Mouse (Mus musculus) urinary bladder, adult 18-20 months (tissue): ENCODE results near the gene Nid2.
A peak's percentile ranks its signal among the peaks of the same experiment; 100 is the strongest.

ENCODE experiments used
- DNase-seq, 2 experiments: peaks; one replicate each; pipeline ENCODE4 v3.0.0; 2022; ENCODE audit warnings: low spot score in 2 of 2, mixed read lengths in 2 of 2

Nid2 gene

GRCm38 (mm10) chr14:19744876-19745275, 6.2 kb upstream of the Nid2 start:
- no peak for DNase-seq

- DNase-seq: no peak
Observed at GRCm38 (mm10) chr14:19746232-19746631, 4.8 kb upstream of the Nid2 start.

- DNase-seq: no peak
Observed at GRCm38 (mm10) chr14:19746731-19747130, 4.3 kb upstream of the Nid2 start.

GRCm38 (mm10) chr14:19749743-19750142, 1.3 kb upstream of the Nid2 start:
- DNase-seq: no peak

DNA sequence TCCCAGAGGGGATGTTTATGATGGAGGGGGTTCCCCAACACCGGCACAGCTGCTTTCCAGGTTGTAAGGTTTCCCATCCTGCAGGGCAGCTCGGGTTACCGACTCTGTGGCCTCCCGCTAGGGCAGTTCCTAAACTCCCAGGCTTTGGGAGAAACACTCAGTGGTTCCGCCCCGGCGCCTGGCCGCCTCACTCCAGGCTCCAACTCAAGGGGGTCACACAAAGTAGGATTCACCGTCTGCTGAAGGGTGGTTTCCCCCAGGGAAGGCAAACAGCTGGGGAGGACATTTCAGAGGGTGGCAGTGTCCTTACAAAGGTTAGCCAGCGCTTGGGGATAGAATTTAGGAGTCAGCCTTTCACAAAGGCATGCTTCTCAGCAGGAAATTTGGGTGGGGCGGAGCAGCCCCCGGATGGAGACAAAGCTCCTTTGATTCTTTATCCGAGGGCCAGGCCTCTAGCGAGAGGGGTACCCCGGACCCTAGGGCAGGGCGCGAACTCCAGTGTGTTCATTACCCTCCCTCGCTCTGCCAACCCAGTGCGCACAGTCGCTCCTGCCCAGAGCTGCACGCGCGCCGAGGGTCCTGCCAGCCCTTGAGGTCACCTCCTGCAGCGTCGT, 547 bp upstream of the Nid2 start:
- no peak for DNase-seq

DNA sequence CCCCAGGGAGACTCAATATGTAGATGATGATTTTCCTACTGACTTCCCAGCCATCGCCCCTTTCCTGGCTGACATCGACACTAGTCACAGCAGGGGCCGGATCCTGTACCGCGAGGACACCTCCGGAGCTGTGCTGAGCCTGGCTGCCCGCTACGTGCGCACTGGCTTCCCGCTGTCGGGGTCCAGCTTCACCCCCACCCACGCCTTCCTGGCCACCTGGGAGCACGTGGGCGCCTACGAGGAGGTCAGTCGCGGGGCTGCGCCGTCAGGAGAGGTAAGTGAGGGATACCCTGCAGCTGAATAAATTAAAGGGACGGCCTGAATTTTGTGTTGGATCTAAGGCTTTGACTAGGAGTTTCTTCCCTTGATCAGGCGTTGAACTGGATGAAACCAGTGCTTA, 1.2 kb downstream of the Nid2 start:
- no peak for DNase-seq

GRCm38 (mm10) chr14:19759277-19760193, 8.5 kb downstream of the Nid2 start:
- no peak for DNase-seq

- no peak for DNase-seq
Observed at GRCm38 (mm10) chr14:19760721-19761120, 9.7 kb downstream of the Nid2 start.

DNA sequence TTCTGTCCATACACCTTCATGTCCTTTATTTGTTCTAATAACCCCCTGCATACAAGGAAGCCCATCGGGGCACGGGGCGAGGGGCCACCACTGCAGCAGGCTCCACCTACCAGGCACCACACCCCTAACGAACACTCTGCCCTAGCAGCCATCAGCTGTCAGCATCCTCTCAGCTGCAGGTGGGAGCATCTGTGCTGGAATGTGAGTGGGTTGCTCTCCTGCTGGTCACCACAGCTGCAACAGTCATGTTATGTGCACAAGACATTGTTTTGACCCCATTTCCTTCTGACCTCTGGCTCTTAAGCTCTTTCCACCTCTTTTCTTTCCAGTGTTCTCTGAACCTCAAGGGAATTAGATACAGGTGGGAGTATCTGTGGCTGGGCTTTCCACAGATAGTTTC, 10.9 kb downstream of the Nid2 start:
- no peak for DNase-seq

DNA sequence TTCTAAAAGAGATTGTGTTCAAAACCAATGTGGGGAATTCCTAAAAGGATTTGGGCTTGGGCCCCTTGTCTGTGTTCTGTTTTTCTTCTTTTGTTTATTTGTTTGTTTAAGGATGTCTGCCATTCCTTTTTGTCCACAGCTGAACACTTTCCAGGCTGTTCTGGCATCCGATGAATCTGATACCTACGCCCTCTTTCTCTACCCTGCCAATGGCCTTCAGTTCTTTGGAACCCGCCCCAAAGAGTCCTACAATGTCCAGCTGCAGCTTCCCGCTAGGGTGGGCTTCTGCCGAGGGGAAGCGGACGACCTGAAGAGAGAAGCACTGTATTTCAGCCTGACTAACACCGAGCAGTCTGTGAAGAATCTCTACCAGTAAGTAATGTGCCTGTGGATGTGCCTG, 12.5 kb downstream of the Nid2 start:
- DNase-seq: no peak

DNA sequence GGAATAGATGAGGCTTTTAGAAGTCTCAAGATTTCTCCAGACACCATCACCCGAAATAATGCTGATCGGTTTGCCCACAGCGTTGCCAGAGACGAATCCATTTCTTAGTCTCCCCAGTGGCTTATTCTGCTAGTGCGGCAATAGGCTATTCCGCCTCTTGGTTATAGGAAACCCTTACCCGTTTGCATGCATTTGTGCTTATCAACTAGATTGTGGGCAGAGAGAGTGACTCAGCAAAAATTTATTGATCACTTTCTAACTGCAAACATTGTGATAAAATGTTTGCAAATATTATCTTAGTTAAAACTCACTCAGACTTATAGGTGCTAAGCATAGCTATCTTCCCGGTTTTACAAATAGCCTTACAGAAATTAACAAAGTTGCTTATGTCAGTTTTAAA, 13.3 kb downstream of the Nid2 start:
- no peak for DNase-seq

DNA sequence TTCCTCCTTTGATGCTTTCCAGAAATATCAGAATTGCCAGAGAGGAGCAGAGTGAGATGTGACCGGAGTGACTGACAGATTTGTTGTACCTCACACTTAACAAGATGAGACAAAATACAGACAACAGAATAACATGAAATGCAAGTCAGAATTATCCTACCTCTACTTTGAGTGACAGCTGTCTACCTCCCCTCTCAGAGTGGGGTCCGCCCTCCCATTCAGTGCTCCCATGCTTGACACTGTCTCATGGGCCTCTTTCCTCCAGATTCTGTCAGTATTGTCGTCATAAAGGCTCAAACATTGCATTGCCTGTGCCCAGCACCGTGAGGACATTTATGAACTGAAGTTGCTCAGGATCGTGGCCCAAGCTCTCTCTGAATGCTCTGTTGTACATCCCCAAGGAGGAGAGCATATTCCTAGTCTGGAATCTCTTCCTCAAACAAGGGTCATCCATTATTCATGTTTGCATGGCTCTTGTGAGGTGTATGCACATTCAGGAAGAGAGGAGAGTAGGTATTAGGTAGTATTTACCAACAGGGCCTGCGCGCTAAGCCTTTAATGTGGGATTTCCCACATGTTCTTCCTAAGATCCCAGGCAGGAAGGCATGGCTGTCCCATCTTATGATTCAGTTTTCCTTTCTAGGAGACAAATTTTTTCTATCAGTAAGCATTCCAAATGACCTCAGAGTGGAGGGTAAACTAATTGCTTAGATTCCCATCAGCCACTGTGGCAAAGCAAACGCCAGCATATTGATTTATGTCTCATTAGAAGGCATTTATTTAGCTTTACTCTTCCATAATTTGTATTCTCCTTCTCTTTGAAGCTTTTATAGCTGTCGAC, 14.7 kb downstream of the Nid2 start:
- DNase-seq: no peak

DNA sequence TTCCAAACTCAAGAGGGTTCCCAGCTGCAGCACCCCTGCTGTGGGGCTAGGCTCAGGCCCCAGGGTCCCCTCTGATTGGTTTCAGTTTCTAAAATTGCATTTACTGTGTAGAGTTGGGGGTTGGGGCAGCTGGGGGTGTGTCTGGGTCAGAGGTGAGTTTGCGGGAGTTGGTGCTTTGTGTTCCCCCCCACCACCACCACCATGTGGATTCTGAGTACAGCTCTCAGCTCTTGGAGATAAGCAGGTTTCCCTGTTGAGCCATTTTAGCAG, 15.2 kb downstream of the Nid2 start:
- DNase-seq: no peak

DNA sequence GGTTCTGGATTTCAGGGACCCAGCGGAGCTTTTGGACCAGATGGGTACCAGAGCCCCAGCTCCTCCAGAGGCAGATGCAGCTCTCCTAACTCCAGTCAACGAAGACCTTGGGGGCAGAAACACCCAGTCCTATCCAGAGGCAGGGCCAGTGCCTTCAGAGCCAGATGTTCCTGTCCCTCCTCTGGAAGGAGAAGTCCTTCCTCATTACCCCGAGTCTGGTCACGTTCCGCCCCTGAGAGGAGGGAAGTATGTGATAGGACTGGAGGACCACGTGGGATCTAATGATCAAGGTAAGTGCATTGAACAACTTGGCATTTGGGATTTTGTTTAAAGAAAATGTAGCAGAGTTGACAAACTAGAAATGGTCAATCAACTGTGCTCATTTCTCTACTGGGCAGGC, 17.6 kb downstream of the Nid2 start:
- no peak for DNase-seq

- no peak for DNase-seq
Observed at GRCm38 (mm10) chr14:19769441-19770200, 18.6 kb downstream of the Nid2 start.

DNA sequence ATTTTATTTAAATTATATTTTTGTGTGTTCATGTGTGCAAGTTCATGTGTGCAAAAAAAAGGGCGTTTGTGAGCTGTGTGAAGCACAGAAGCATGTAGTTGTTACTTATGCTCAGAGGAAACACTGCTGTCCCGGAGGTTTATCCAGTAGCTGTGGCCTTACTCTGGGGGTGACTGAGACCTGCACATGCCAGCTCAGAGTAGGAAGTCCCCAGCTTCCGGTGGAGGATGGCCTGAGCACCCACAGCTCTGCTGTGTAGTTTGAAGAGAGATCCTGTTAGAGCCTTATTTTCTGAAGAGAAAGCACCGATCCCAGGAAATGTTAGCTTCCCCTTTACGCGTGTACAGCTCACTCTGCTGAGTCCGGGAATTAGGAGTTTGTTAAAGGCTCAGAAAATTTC, 20.1 kb downstream of the Nid2 start:
- no peak for DNase-seq

- DNase-seq: no peak
Observed at GRCm38 (mm10) chr14:19774036-19774628, 23.1 kb downstream of the Nid2 start.

GRCm38 (mm10) chr14:19775491-19775890, 24.4 kb downstream of the Nid2 start:
- no peak for DNase-seq

DNA sequence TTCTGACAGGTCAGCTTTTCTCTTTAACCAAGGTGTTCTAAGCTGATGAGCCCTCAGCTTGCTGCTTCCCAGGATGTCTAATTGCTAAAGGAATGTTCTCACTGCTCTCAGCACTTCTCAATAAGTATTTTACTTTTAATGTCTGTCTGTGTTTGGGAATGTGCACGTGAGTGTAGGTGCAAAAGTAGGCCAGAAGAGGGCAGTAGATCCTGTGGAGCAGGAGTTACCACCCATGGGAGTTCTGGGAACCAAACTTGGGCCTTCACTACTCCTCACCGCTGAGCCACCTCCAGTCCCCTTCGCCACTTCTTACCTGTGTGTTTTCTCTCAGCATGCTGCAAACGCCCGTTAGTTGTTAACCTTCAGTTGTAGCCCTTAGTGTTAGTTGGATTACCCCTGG, 25.1 kb downstream of the Nid2 start:
- no peak for DNase-seq

DNA sequence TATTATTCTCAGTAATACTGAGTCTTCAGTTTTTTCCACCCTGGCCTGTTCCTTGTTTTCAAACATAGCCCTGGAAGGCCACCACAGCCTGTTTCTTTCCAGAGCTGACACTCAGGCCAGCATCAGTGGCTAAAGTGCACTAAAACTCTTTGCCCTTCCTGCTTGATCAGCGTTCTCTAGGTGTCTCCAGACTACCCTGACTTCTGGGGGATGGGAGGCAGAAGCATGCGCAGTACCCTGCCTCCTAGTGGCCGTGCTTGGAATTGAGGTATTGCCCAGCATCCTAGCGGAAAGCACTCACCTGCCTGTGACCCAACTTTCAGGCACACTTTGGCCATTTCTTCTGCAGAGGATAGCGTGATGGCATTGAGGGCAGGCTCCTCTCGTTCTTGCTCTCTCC, 25.8 kb downstream of the Nid2 start:
- DNase-seq: peak; percentile 20 to 54

DNA sequence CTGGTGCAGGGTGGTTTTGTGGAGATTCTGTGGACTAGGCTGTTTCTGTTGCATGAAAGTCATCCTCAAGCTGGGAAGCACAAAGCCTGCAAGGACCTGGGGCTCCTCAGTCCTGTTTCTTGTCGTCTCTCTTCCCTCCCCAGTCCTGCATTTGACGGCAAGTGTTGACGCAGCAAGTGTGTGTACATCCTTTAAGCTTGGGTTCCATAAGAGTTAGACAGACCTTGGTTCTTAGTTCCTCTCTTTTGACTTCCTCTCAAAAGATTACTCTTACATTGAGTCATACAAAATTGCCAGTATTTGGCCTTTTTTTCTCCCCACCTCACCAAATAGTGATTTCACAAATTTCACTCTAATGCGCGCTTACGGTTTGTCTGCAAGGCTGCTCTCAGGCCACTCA, 26.3 kb downstream of the Nid2 start:
- no peak for DNase-seq

DNA sequence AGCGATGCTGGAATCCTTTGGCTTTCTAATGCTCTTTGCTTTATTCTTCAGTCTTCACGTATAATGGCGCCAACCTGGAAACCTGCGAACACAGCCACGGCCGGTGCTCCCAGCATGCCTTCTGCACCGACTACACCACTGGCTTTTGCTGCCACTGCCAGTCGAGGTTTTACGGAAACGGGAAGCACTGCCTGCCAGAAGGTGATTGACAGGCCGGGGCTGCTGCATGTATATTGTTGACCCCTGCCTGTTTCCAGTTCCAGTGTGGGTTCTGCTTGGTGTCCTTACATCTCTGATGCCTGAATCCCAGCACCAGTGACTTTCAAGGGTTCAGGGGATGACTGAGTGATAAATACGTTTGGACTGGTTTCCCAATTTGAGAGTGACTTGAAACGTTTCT, 26.9 kb downstream of the Nid2 start:
- DNase-seq: no peak
